Mouse (Mus musculus): Measurements from ENCODE around the gene Gm10577.

The Gm10577 gene

DNA sequence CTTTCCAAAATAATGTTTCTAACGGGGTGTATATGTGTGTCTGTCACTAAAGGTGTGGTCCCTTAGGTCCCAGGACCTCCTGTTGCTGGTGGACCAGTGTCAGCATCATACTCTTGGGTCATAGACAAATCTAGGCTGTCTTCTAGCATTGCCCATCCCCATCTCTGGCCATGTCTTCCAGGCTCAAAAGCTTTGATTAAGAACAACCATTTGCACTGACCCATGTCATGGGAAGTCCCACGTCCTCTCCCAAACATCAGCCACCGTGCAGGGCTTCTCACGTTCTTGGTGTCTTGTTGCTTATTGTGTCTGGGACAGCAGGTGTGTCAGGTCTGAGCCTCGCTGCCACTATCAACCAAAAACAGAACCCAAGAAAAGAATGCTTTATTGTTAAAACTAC lies 24.9 kb downstream of the Gm10577 start:
- no peak for DNase-seq (ENCODE audit: low read depth in 2 of 2, low spot score in 2 of 2)

- no peak for DNase-seq (ENCODE audit: low read depth in 2 of 2, low spot score in 2 of 2)
Measured at GRCm38 (mm10) chr4:100994442-100995255, 25.8 kb downstream of the Gm10577 start.

DNA sequence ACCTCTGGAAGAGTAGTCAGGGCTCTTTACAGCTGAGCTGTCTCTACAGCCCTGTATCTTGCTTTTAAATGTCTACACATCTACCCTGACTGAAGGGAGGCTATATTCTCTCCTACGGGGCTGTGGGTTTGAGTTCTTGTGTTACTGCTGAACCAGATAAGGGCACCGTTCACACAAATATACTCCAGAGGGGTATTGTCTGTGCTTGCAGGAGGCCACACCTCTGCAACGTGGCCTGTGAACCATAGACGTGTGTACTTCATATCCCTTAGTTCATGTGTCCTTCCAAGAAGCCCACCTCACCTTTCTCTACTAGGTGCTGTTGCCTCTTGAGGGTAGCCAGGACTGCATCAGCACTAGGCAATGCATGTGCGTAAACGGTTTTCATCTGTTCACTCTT lies 28.4 kb downstream of the Gm10577 start:
- DNase-seq (ENCODE audit: low read depth in 2 of 2, low spot score in 2 of 2): no peak

- DNase-seq (ENCODE audit: low read depth in 2 of 2, low spot score in 2 of 2): no peak
Measured at GRCm38 (mm10) chr4:100990996-100991395, 29.5 kb downstream of the Gm10577 start.

DNA sequence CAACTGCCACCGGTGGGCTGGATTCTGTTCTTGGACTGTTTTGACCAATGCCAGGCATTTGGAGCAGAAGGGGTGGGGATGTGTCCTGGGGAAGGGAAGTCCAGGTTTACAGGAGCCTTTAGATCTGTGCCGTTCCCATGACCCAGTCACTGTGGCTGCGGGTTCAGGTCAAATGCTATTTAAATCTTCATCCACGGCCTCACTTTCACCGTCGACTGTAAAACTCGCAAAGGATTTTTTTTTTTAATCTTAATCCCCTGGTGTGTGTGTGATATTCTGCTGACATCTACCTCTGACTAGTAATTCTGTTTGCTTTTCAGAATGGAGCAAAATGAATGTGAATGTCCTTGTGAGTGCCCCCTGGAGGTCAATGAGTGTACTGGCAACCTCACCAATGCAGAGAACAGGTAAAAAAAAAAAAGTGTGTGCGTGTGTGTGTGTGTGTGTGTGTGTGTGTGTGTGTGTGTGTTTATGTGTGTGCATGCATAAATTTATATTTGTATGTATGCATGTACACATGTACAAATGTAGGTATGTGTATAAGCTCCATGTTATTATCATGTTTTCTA lies 32.2 kb downstream of the Gm10577 start:
- no peak for DNase-seq (ENCODE audit: low read depth in 2 of 2, low spot score in 2 of 2)

DNA sequence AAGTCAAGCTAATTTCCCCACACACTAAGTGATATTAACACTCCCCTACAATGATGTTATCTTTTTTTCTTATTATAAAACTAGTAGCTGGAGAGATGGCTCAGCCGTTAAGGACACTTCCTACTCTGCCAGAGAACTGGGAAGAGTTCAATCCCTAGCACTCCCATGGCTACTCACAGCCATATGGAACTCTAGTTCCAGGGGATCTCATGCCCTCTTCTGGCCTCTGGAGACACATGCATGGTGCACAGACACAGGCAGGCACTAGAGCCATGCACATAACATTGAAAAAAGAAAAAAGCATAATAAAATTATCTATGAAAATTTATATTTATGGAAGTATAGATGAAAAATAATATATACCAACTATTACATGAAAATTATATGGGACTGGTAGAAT lies 33.3 kb downstream of the Gm10577 start:
- DNase-seq (ENCODE audit: low read depth in 2 of 2, low spot score in 2 of 2): no peak

- no peak for DNase-seq (ENCODE audit: low read depth in 2 of 2, low spot score in 2 of 2)
Measured at GRCm38 (mm10) chr4:100977522-100977921, 43.0 kb downstream of the Gm10577 start.

DNA sequence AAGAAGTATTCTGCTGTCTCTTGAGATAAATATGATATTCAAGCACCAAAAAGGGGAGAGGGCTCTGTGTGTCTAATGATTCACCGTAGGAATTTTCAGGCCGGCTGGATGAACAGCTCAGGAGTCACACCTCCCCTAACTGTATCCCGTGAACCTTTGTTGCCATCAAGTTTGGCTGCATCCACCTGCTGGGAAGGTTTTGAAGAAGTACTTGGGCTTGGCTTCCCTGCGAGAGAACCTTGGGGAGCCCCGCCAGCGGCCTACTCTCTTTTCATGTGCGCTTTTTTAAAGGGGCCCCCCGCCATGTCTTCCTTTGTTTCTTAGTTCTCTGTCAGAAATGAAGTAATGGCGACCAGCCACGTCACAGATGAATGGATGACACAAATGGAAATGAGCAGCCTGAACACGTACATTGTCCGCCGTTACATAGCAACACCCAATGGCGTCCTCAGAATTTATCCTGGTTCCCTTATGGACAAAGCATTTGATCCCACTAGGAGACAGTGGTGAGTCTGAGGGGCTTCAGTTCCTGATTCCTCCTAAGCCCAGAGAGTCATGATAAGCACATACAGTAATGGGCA lies 46.0 kb downstream of the Gm10577 start:
- no peak for DNase-seq (ENCODE audit: low read depth in 2 of 2, low spot score in 2 of 2)

DNA sequence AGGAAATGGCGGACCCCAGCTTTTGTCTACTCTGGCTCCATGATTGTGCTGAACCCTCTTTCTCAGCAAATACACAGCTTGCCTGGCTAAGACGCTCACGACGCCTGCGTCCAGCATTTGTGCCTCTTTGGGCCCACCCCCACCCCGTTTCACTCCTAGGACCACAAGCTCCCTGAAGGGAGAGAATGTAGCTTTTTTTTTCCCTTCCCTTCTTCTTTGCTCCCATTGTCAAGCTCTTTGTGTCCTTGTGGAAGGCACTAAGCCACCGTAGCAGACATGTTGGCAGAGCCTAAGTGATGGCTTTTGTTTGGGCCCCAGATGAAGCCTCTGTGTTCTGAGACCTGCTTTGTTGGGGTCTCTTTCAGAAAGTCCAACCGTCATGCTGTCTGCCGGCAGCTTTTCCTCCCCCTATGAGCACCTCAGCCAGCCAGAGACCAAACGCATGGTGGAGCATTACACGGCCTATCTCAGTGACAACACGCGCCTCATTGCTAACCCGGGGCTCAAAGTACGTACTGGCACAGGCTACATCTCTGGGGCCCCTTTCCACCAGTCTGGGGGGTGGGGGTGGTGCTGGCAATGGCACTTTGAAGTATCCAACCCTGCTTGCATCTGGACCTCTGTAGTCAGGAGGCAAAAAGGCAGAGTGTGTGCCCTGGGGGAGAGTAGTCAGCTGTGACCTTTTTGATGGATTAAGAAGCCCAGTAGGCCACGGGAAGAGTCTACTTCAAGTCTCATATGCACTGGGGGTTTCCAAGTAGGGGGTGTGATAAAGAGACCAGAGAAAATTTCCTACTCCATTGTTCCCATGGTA lies 46.6 kb downstream of the Gm10577 start:
- no peak for DNase-seq (ENCODE audit: low read depth in 2 of 2, low spot score in 2 of 2)

All from CD8-positive naive resting alpha-beta T cell, adult 2 months (primary cell).